Mouse (Mus musculus): Measurements from ENCODE around the gene 1810010H24Rik. TPM values are rescaled to one million over a fixed set of nuclear protein-coding genes. Genes with fewer than 3 reads are reported as not detected.

Gene 1810010H24Rik
- 3.9 and 4.5 TPM in 2 replicates for polyA plus RNA-seq (2012; rRNA removed)

DNA sequence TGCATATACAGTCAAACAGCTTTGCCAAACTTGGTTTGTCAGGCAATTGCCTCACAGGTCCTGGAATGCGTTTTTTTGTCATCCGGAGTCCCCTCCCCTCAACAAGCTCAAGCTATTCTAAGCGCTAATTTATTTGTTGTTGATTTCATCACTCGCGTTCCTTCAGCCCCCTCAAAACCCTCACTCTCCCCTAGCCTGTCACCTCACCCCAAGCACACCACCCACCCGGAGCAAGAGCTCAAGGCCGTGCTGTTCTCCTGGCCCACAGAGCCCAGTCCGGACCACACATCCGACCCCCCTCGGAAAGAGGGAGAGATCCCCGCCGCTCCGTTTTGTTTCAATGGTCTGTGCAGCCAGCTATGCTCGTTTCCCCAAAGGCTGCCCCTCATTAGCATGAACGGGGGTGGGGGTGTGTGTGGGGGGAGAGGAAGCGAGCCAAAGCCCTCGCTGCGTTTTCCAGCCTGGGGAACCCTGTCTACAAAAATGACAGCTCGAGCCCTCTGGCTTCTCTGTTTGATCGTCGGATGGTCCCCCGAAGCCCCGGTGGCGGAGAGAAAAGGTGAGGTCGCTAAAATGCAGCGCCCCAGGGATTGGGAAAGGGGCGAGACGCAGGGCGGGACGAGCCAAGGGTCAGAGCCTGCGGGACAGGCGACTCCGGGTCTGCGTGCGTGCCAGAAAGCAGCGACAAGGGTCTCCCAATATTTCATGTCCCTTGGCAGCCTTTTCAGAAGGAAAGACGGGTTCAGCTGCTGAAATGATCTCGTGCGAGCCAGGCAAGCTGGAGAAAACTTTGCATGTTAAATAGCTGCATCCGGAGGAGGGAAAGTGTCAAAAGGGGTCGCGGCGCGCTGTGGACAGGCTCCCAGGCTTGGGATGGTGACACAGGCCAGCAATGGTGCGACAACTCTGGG lies at the start of gene 1810010H24Rik:
1810010H24Rik (plus strand) TSS at position 271 of the 911 bp plus-strand sequence.

DNA sequence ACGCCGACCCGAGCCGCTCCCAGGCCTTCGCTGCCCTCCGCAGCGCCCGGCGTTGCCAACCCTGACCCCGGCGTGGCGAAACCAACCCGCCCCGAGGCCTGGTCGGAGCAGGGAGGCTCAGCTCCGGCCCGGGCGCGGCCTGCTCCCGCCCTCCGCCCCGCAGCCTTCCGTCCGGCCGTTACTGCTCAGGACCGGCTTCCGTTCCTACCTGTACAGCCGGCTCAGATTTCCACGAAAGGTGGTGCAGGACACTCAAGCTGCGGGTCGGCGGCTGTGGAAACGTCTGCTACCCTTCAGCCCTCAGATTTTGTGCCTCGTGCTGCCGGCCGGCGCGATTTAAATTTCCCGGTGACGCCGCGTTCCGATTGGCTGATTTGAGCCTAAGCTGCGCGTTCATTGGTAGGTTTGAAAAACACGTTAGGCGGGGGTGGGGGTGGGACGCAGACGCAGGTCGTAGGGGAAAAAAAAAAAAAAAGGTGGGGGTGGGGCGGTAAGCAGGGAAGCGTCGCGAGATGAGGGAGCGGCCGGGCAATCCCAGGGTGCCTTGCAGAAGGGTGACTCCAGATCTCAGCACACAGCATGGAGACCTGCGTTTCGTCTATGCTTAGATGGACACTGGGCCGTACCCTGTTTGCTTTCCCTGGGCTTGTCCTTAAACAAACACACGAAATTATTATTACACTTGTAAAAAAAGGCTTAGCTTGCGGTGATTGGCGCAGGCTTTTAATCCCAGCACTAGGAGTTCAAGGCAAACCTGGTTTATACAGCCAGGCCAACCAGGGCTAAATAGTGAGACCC lies 26.1 kb upstream of the 1810010H24Rik start, which contains the start of gene Kpna2:
Kpna2 (minus strand) TSS at position 391 of the 798 bp plus-strand sequence.

Other genes starting within 250 kb of the 1810010H24Rik start
- gene Polg2, start 246.1 kb upstream of the 1810010H24Rik start, polyA plus RNA-seq (2012; rRNA removed) = 10.1 and 10.7 TPM in 2 replicates
- 734 and 945 TPM in 2 replicates for gene Ddx5, start 236.5 kb upstream of the 1810010H24Rik start, polyA plus RNA-seq (2012; rRNA removed)
- gene Cep95, start 236.4 kb upstream of the 1810010H24Rik start, polyA plus RNA-seq (2012; rRNA removed) = 28.7 and 31.3 TPM in 2 replicates
- 23.4 and 24.8 TPM in 2 replicates for gene Smurf2, start 105.0 kb upstream of the 1810010H24Rik start, polyA plus RNA-seq (2012; rRNA removed)
- gene Kpna2, start 26.1 kb upstream of the 1810010H24Rik start, polyA plus RNA-seq (2012; rRNA removed) = 161 and 219 TPM in 2 replicates
- 68.4 and 70.4 TPM in 2 replicates for gene Bptf, start 106.4 kb downstream of the 1810010H24Rik start, polyA plus RNA-seq (2012; rRNA removed)
- gene Nol11, start 163.7 kb downstream of the 1810010H24Rik start, polyA plus RNA-seq (2012; rRNA removed) = 28.3 and 28.7 TPM in 2 replicates

Data from central nervous system, embryonic 14 days (tissue).